Mouse (Mus musculus) CH12.LX (cell line): ENCODE measurements around the gene Ctnna3. TPM values are rescaled to one million over a fixed set of nuclear protein-coding genes. Genes with fewer than 3 reads are reported as not detected.

ENCODE experiments used
- DNase-seq: peaks from one replicate; pipeline ENCODE4 v3.0.0-alpha.2; 2013; ENCODE audit errors: extremely low read depth
- H3K27ac ChIP-seq: 2 replicates; pipeline ENCODE4 v1.5.1; 2012; ENCODE audit warnings: low read depth, mild to moderate bottlenecking, control low read depth, moderate library complexity; ENCODE audit not compliant: insufficient read depth
- H3K27me3 ChIP-seq: replicated peaks from 2 replicates; pipeline ENCODE3; 2012; ENCODE audit warnings: inconsistent platforms
- H3K36me3 ChIP-seq, 2 experiments: replicated peaks in 1 of 2; 2 replicates each; pipeline versions ENCODE3 to v1.6.1; 2012; ENCODE audit warnings: inconsistent platforms in 1 of 2, low read length in 1 of 2, mild to moderate bottlenecking in 1 of 2, mixed read lengths in 1 of 2, moderate library complexity in 1 of 2; ENCODE audit not compliant: control insufficient read depth in 1 of 2, insufficient read depth in 1 of 2
- H3K4me1 ChIP-seq, 2 experiments: 2 replicates each; pipeline ENCODE4 v1.6.1; 2012; ENCODE audit warnings: inconsistent platforms in 1 of 2, moderate library complexity in 1 of 2; ENCODE audit not compliant: insufficient read depth in 2 of 2, control insufficient read depth in 1 of 2
- H3K4me2 ChIP-seq: 2 replicates; pipeline ENCODE4 v1.6.1; 2012; ENCODE audit warnings: low read depth, mild to moderate bottlenecking, control low read depth; ENCODE audit not compliant: poor library complexity, insufficient read depth, severe bottlenecking
- H3K4me3 ChIP-seq, 3 experiments: fragments of 150-350 bp in 1 of 3; sonication (generic) in 1 of 3; replicated peaks in 1 of 3; 2 replicates each; pipeline versions ENCODE3 to v1.5.1; 2011 to 2012; ENCODE audit warnings: low read depth in 2 of 3, low read length in 2 of 3, mild to moderate bottlenecking in 2 of 3, moderate library complexity in 2 of 3, control low read depth in 1 of 3, improper control_type of control experiment in 1 of 3, inconsistent platforms in 1 of 3, mixed read lengths in 1 of 3; ENCODE audit not compliant: poor library complexity in 1 of 3
- H3K79me2 ChIP-seq: replicated peaks from 2 replicates; pipeline ENCODE4 v1.6.1; 2012; ENCODE audit warnings: mild to moderate bottlenecking, moderate library complexity; ENCODE audit not compliant: control insufficient read depth, poor library complexity, insufficient read depth, severe bottlenecking; ENCODE audit errors: extremely low read depth
- H3K9ac ChIP-seq: 2 replicates; pipeline ENCODE4 v1.6.1; 2012; ENCODE audit warnings: low read depth, mild to moderate bottlenecking, control low read depth, moderate library complexity; ENCODE audit not compliant: insufficient read depth
- H3K9me3 ChIP-seq: replicated peaks from 2 replicates; pipeline ENCODE3; 2012; ENCODE audit warnings: low read length, inconsistent platforms, mixed read lengths
- BHLHE40 ChIP-seq: IDR thresholded peaks from 2 replicates; pipeline ENCODE4 v1.6.1; 2011; ENCODE audit warnings: mild to moderate bottlenecking, low read depth, low read length, improper control_type of control experiment
- CTCF ChIP-seq, 2 experiments: IDR thresholded peaks in 1 of 2; conservative IDR thresholded peaks in 1 of 2; 2 replicates each; pipeline ENCODE4 v1.5.1; 2011 to 2012; ENCODE audit warnings: low read depth in 2 of 2, low read length in 2 of 2, improper control_type of control experiment in 1 of 2, inconsistent platforms in 1 of 2, mild to moderate bottlenecking in 1 of 2, moderate library complexity in 1 of 2
- HCFC1 ChIP-seq: IDR thresholded peaks from 2 replicates; pipeline ENCODE4 v1.6.1; 2012; ENCODE audit warnings: low read depth, mild to moderate bottlenecking, inconsistent platforms, low read length, improper control_type of control experiment
- IRF4 ChIP-seq: IDR thresholded peaks from 2 replicates; pipeline ENCODE4 v1.6.1; 2014; ENCODE audit warnings: low read depth, mild to moderate bottlenecking, inconsistent platforms, low read length, improper control_type of control experiment
- JUN ChIP-seq: IDR thresholded peaks from 2 replicates; pipeline ENCODE4 v1.6.1; 2011; ENCODE audit warnings: low read depth, mild to moderate bottlenecking, low read length, improper control_type of control experiment, moderate library complexity; ENCODE audit not compliant: insufficient read depth
- JUND ChIP-seq: conservative IDR thresholded peaks from 2 replicates; pipeline ENCODE4 v1.6.1; 2011; ENCODE audit warnings: low read depth, low read length, improper control_type of control experiment
- MEF2A ChIP-seq: IDR thresholded peaks from 2 replicates; pipeline ENCODE4 v1.6.1; 2014; ENCODE audit warnings: low read depth, mild to moderate bottlenecking, inconsistent platforms, low read length, improper control_type of control experiment, borderline replicate concordance
- MXI1 ChIP-seq: IDR thresholded peaks from 2 replicates; pipeline ENCODE4 v1.6.1; 2011; ENCODE audit warnings: mild to moderate bottlenecking, low read depth, low read length, improper control_type of control experiment
- MYC ChIP-seq: IDR thresholded peaks from 2 replicates; pipeline ENCODE4 v1.6.1; 2011; ENCODE audit warnings: low read depth, mild to moderate bottlenecking, improper control_type of control experiment, low read length
- NELFE ChIP-seq: IDR thresholded peaks from 2 replicates; pipeline ENCODE4 v1.6.1; 2011; ENCODE audit warnings: low read depth, low read length, improper control_type of control experiment
- NRF1 ChIP-seq: IDR thresholded peaks from 2 replicates; pipeline ENCODE4 v1.6.1; 2014; ENCODE audit warnings: low read depth, mild to moderate bottlenecking, inconsistent platforms, low read length, improper control_type of control experiment, moderate library complexity
- POLR2AphosphoS2 ChIP-seq: IDR thresholded peaks from 2 replicates; pipeline ENCODE4 v1.6.1; 2011; ENCODE audit warnings: low read depth, low read length, improper control_type of control experiment
- RCOR1 ChIP-seq: conservative IDR thresholded peaks from 2 replicates; pipeline ENCODE4 v1.6.1; 2012; ENCODE audit warnings: low read depth, mild to moderate bottlenecking, inconsistent platforms, low read length, improper control_type of control experiment
- SIN3A ChIP-seq: IDR thresholded peaks from 2 replicates; pipeline ENCODE4 v1.6.1; 2012; ENCODE audit warnings: low read length, improper control_type of control experiment, inconsistent platforms
- SMC3 ChIP-seq: IDR thresholded peaks from 2 replicates; pipeline ENCODE4 v1.6.1; 2011; ENCODE audit warnings: low read depth, low read length, improper control_type of control experiment
- TCF12 ChIP-seq: IDR thresholded peaks from 2 replicates; pipeline ENCODE4 v1.6.1; 2014; ENCODE audit warnings: low read depth, mild to moderate bottlenecking, inconsistent platforms, low read length, improper control_type of control experiment
- USF1 ChIP-seq: IDR thresholded peaks from 2 replicates; pipeline ENCODE4 v1.6.1; 2014; ENCODE audit warnings: low read depth, mild to moderate bottlenecking, inconsistent platforms, low read length, improper control_type of control experiment
- ZC3H11A ChIP-seq: IDR thresholded peaks from 2 replicates; pipeline ENCODE4 v1.6.1; 2012; ENCODE audit warnings: low read depth, mild to moderate bottlenecking, inconsistent platforms, low read length, improper control_type of control experiment
- dilution Hi-C: fragments of 300-500 bp; cut with MboI; formaldehyde crosslinking; loops from 2 replicates; pipeline ENCODE4 v1.14.3; 2020; ENCODE audit warnings: low sequenced_read_pairs; ENCODE audit not compliant: extremely low pct_unique_long_range_greater_than_20kb, extremely low pct_ligation_motif_present
- in situ Hi-C: fragments of 300-500 bp; cut with MboI; formaldehyde crosslinking; loops from 3 replicates; pipeline ENCODE4 v1.14.3; 2019; ENCODE audit warnings: low sequenced_read_pairs, low pct_ligation_motif_present, low pct_unique_long_range_greater_than_20kb, mixed read lengths
- polyA plus RNA-seq: library from polyadenylated mRNA; unstranded; fragments of >175 nt; gene quantifications from 2 replicates; pipeline ENCODE4 v1.2.1, GENCODE M21; 2012; ENCODE audit warnings: low read depth; ENCODE audit not compliant: insufficient read length
- total RNA-seq, 2 experiments: library from RNA; depleted of rRNA; stranded (reverse); fragments of 300-350 nt in 1 of 2; fragments of >200 nt in 1 of 2; gene quantifications; 2 replicates each; pipeline ENCODE4 v1.2.3; 2012 to 2014

Ctnna3 gene
- total and polyA plus RNA-seq, 3 experiments: 0.09 TPM; not detected in 2

DNA sequence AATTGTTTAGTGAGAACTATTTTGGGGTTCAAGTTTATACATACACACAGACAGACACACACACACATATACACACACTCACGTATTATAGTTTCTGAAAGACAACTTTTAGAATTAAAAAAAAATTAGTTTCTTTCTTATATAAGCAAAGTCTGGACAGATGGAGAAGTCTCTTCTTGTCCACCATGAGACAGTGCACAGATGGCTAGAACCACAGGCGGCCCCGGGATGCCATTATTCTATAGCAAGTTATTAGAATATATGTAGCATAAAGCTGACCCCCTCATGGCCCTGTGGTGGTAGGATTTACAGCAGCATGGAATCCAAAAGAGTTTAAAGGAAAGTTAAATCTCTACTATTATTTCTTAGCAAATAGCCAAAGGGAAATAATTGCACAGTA is 223.7 kb downstream of the Ctnna3 start:
- TF ChIP-seq MXI1: no peak
- TF ChIP-seq JUN: no peak
- TF ChIP-seq HCFC1: no peak
- no peak for TF ChIP-seq SIN3A
- no peak for TF ChIP-seq MYC
- TF ChIP-seq POLR2AphosphoS2: no peak

GRCm38 (mm10) chr10:63654560-63654959 is 224.7 kb downstream of the Ctnna3 start:
- dilution Hi-C loops (no loop called here), in situ Hi-C loops (no loop called here)
- Histone ChIP-seq H3K27ac (no peak overlapping the region), H3K9me3 (no peaks in the 10 kb centered on the region), H3K79me2 (no peaks in the 10 kb centered on the region), H3K27me3 (no peaks in the 10 kb centered on the region), H3K4me1 (peaks cover 0 to 5% of the 10 kb centered on the region in 2 experiments; a peak in 1 of 4 replicates), H3K4me3 (no peak overlapping the region), H3K36me3 (no peaks in the 10 kb centered on the region), H3K9ac (no peak overlapping the region), H3K4me2 (no peak overlapping the region)
- DNase-seq: peak; percentile 26
- TF ChIP-seq CTCF (conservative IDR thresholded peaks at IDR 0.05 in 1 of 2, IDR thresholded peaks at IDR 0.05 in 1 of 2; ENCODE audit: low read depth in 2 of 2, low read length in 2 of 2) (peak in 1 of 2 experiments; percentile 25; a peak in 2 of 4 replicates), NRF1 (no peak), SMC3 (peak; percentile 15; the same call in 1 of the 2 replicates)

More for the DNA sequence above, 223.7 kb downstream of the Ctnna3 start:
- DNase-seq: no peak
- Histone ChIP-seq H3K4me1 (peaks cover 0 to 2% of the 10 kb centered on the region in 2 experiments; a peak in 1 of 4 replicates), H3K4me2 (no peak overlapping the region), H3K27me3 (no peaks in the 10 kb centered on the region), H3K9ac (no peak overlapping the region), H3K4me3 (no peak overlapping the region), H3K27ac (no peak overlapping the region), H3K36me3 (no peaks in the 10 kb centered on the region), H3K79me2 (no peaks in the 10 kb centered on the region), H3K9me3 (no peaks in the 10 kb centered on the region)
- in situ Hi-C loops: no loop called here
- dilution Hi-C loops: no loop called here

DNA sequence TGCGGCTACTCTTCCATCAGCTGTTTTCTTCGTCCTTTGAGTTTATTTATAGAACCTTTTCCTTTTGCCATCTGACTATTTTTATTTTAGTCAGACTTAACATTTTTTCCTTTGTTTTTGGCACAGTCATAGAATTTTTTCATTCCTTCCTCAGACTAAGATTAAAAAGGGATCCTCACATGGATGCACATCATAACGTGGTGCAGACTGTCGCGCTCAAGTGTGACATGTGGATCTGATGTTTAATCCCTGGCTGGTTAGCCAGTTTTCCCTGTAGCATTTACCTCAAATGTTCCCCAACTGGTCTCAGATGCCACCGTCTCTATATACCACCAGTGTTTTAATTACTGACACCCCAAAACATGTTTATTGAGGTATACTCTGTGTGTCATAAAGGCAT is 246.4 kb downstream of the Ctnna3 start:
- H3K9ac ChIP-seq: no peak overlapping the region
- H3K27ac ChIP-seq: no peak overlapping the region
- H3K9me3 ChIP-seq: no peaks in the 10 kb centered on the region
- TF ChIP-seq NELFE (no peak), TCF12 (no peak), NRF1 (no peak), MEF2A (no peak), JUND (no peak), ZC3H11A (no peak), CTCF (conservative IDR thresholded peaks at IDR 0.05 in 1 of 2, IDR thresholded peaks at IDR 0.05 in 1 of 2; ENCODE audit: low read depth in 2 of 2, low read length in 2 of 2) (no peak), USF1 (no peak), RCOR1 (no peak), BHLHE40 (no peak), IRF4 (no peak)
- no peak overlapping the region for H3K4me2 ChIP-seq
- in situ Hi-C loops: loop anchor here (25.0 kb wide), 1 partner anchor 89 kb away; no protein-coding TSS in a partner anchor
- no peak overlapping the region for H3K4me3 ChIP-seq
- no peaks in the 10 kb centered on the region for H3K79me2 ChIP-seq
- dilution Hi-C loops: no loop called here
- H3K4me1 ChIP-seq: no peaks in the 10 kb centered on the region
- no peaks in the 10 kb centered on the region for H3K27me3 ChIP-seq
- H3K36me3 ChIP-seq: no peaks in the 10 kb centered on the region
- no peak for DNase-seq
